Mouse (Mus musculus): ENCODE measurements at regions not wholly inside any gene's neighbourhood (a gene's known extent, or its start where the extent isn't known, plus 50 kb on each side); places are given as distances from the start of the nearest gene placed in this dataset.

- intact Hi-C loops (cut with DNase I) = loop anchor here (10.0 kb wide), 1 partner anchor 363 kb away; no protein-coding TSS in a partner anchor
Measured at GRCm38 (mm10) chr4:105551966-105552685, 237.5 kb upstream of the Gm12728 start.

- intact Hi-C loops (cut with DNase I) = loop anchor here (10.0 kb wide), 1 partner anchor 360 kb away; no protein-coding TSS in a partner anchor
Measured at GRCm38 (mm10) chr4:105554994-105555393, 234.7 kb upstream of the Gm12728 start.

- intact Hi-C loops (cut with DNase I) = loop anchor here (10.0 kb wide), 1 partner anchor 359 kb away; no protein-coding TSS in a partner anchor
Measured at GRCm38 (mm10) chr4:105555941-105556340, 233.7 kb upstream of the Gm12728 start.

- intact Hi-C loops (cut with DNase I) = loop anchor here (10.0 kb wide), 1 partner anchor 357 kb away; no protein-coding TSS in a partner anchor
Measured at GRCm38 (mm10) chr4:105557396-105557795, 232.3 kb upstream of the Gm12728 start.

GRCm38 (mm10) chr4:105560055-105560454 is 229.6 kb upstream of the Gm12728 start:
- intact Hi-C loops (cut with DNase I) = loop anchor here (5.0 kb wide), 1 partner anchor 202 kb away; no protein-coding TSS in a partner anchor

GRCm38 (mm10) chr4:105560781-105561180 is 228.9 kb upstream of the Gm12728 start:
- intact Hi-C loops (cut with DNase I) = loop anchor here (5.0 kb wide), 1 partner anchor 202 kb away; no protein-coding TSS in a partner anchor

- intact Hi-C loops (cut with DNase I) = loop anchor here (5.0 kb wide), 1 partner anchor 201 kb away; no protein-coding TSS in a partner anchor
Measured at GRCm38 (mm10) chr4:105561611-105562010, 228.1 kb upstream of the Gm12728 start.

- intact Hi-C loops (cut with DNase I) = no loop called here
Measured at GRCm38 (mm10) chr4:105565796-105566195, 223.9 kb upstream of the Gm12728 start.

GRCm38 (mm10) chr4:105566513-105567457 is 222.9 kb upstream of the Gm12728 start:
- intact Hi-C loops (cut with DNase I) = no loop called here

- intact Hi-C loops (cut with DNase I) = no loop called here
Measured at GRCm38 (mm10) chr4:105569671-105570070, 220.0 kb upstream of the Gm12728 start.

- intact Hi-C loops (cut with DNase I) = no loop called here
Measured at GRCm38 (mm10) chr4:105575550-105575949, 214.1 kb upstream of the Gm12728 start.

- intact Hi-C loops (cut with DNase I) = no loop called here
Measured at GRCm38 (mm10) chr4:105580987-105581386, 208.7 kb upstream of the Gm12728 start.

- intact Hi-C loops (cut with DNase I) = no loop called here
Measured at GRCm38 (mm10) chr4:105584329-105584925, 205.2 kb upstream of the Gm12728 start.

- intact Hi-C loops (cut with DNase I) = no loop called here
Measured at GRCm38 (mm10) chr4:105603661-105604060, 186.0 kb upstream of the Gm12728 start.

GRCm38 (mm10) chr4:105604607-105605006 is 185.1 kb upstream of the Gm12728 start:
- intact Hi-C loops (cut with DNase I) = no loop called here

- intact Hi-C loops (cut with DNase I) = no loop called here
Measured at GRCm38 (mm10) chr4:105606731-105607130, 182.9 kb upstream of the Gm12728 start.

- intact Hi-C loops (cut with DNase I) = no loop called here
Measured at GRCm38 (mm10) chr4:105610917-105611316, 178.8 kb upstream of the Gm12728 start.

- intact Hi-C loops (cut with DNase I) = no loop called here
Measured at GRCm38 (mm10) chr4:105614390-105614789, 175.3 kb upstream of the Gm12728 start.

GRCm38 (mm10) chr4:105626371-105627320 is 163.0 kb upstream of the Gm12728 start:
- intact Hi-C loops (cut with DNase I) = no loop called here

GRCm38 (mm10) chr4:105629581-105629980 is 160.1 kb upstream of the Gm12728 start:
- intact Hi-C loops (cut with DNase I) = no loop called here
